Mouse (Mus musculus) MEL (cell line): ENCODE measurements around the gene Slc16a12.

Source experiments
- CTCF ChIP-seq, 3 experiments: IDR thresholded peaks in 2 of 3; conservative IDR thresholded peaks in 1 of 3; 2 replicates each; pipeline ENCODE4 v1.5.1; 2011 to 2012; ENCODE audit warnings: low read length in 3 of 3, low read depth in 2 of 3, mild to moderate bottlenecking in 2 of 3, improper control_type of control experiment in 1 of 3, inconsistent platforms in 1 of 3, mixed read lengths in 1 of 3, moderate library complexity in 1 of 3; ENCODE audit not compliant: control insufficient read depth in 1 of 3, insufficient read depth in 1 of 3, poor library complexity in 1 of 3, severe bottlenecking in 1 of 3
- E2F4 ChIP-seq: IDR thresholded peaks from 2 replicates; pipeline ENCODE4 v1.6.1; 2011; ENCODE audit warnings: low read depth, low read length, improper control_type of control experiment, borderline replicate concordance
- MXI1 ChIP-seq: IDR thresholded peaks from 2 replicates; pipeline ENCODE4 v1.6.1; 2011; ENCODE audit warnings: mild to moderate bottlenecking, low read depth, low read length, improper control_type of control experiment
- POLR2A ChIP-seq, 2 experiments: IDR thresholded peaks; 2 replicates each; pipeline ENCODE4 v1.6.1; 2011 to 2012; ENCODE audit warnings: low read length in 2 of 2, mild to moderate bottlenecking in 2 of 2, control low read depth in 1 of 2, improper control_type of control experiment in 1 of 2, low read depth in 1 of 2, moderate library complexity in 1 of 2; ENCODE audit not compliant: control insufficient read depth in 1 of 2, insufficient read depth in 1 of 2, poor library complexity in 1 of 2
- POLR2AphosphoS2 ChIP-seq: IDR thresholded peaks from 2 replicates; pipeline ENCODE4 v1.6.1; 2011; ENCODE audit warnings: low read length, improper control_type of control experiment
- USF1 ChIP-seq: IDR thresholded peaks from 2 replicates; pipeline ENCODE4 v1.6.1; 2014; ENCODE audit warnings: low read depth, mild to moderate bottlenecking, inconsistent platforms, low read length, improper control_type of control experiment, moderate library complexity
- ZNF384 ChIP-seq: IDR thresholded peaks from 2 replicates; pipeline ENCODE4 v1.6.1; 2012; ENCODE audit warnings: low read depth, mild to moderate bottlenecking, inconsistent platforms, low read length, improper control_type of control experiment

DNA sequence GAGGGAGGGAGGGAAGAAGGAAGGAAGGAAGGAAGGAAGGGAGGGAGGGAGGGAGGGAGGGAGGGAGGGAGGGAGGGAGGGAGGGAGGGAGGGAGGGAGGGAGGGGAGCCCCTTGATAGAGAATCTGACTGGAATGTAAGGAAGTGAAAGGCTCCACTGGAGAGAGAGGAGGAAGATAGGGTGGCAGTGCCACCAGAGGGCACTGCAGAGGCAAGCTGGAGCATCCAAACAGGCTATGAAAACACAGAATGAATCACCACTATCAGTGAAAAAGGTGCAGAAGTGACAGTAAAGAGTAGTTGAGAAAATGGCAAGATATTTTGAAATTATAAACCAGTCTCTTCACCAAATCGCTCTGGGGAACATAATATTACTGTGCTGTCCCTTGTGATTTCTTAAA, 62.2 kb downstream of the Slc16a12 start:
- no peak for TF ChIP-seq E2F4
- TF ChIP-seq MXI1, result no peak
- TF ChIP-seq CTCF (IDR thresholded peaks at IDR 0.05 in 2 of 3, conservative IDR thresholded peaks at IDR 0.05 in 1 of 3; ENCODE audit: control insufficient read depth in 1 of 3, insufficient read depth in 1 of 3, low read depth in 2 of 3, low read length in 3 of 3, poor library complexity in 1 of 3, severe bottlenecking in 1 of 3), result peak; percentile 57 to 75 (median 74)
- TF ChIP-seq POLR2AphosphoS2, result no peak
- no peak for TF ChIP-seq USF1
- TF ChIP-seq ZNF384, result no peak
- TF ChIP-seq POLR2A (IDR thresholded peaks at IDR 0.05; ENCODE audit: control insufficient read depth in 1 of 2, insufficient read depth in 1 of 2, low read depth in 1 of 2, low read length in 2 of 2, poor library complexity in 1 of 2), result no peak
